Mouse (Mus musculus) embryonic stem cell, embryonic (primary cell): ENCODE results near the gene 2010111I01Rik.

Experiments used
- CTCF ChIA-PET, 4 experiments: fragments of 300-600 bp in 2 of 4; fragments of 350-600 bp in 2 of 4; sonication (Branson Sonifier 250); formaldehyde crosslinking; loops; one replicate each; lab custom pipeline; 2022; ENCODE audit warnings: inconsistent platforms in 2 of 4; lab: Charles Lee
- POLR2A ChIA-PET, 4 experiments: fragments of 300-600 bp in 2 of 4; fragments of 350-600 bp in 2 of 4; sonication (Branson Sonifier 250); formaldehyde crosslinking; loops; one replicate each; lab custom pipeline; 2022; ENCODE audit warnings: antibody characterized with exemption in 4 of 4, inconsistent platforms in 1 of 4; lab: Charles Lee

2010111I01Rik gene

DNA sequence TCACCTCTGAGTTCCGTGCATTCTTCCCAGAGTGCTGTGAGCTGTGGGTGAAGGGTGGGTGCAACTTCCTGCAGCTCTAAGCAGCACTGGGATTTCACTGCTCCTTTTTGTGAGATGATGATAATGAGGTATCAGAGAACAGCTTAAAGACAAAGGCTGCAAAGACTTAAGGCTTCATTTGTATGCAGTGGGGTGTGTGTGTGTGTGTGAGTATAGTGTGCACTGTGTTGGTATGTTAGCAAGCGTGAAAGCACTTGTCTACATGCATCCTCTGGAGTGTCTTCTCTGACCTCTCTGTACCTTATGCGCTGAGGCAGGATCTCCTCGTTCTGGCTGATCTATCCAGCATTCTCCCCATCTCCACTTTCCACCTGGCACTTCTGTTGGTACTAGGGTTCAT, 221.5 kb downstream of the 2010111I01Rik start:
- CTCF ChIA-PET: interaction anchor here in 3 of 4 experiments (0.5 to 0.7 kb wide), 3 partner anchors 76 to 1064 kb away, joined by 3 to 6 read pairs (median 4); no protein-coding TSS in a partner anchor
- POLR2A ChIA-PET: interaction anchor here in 2 of 4 experiments (0.6 to 1.4 kb wide), 7 partner anchors 10 to 380 kb away, joined by 3 to 8 read pairs (median 3); no protein-coding TSS in a partner anchor

DNA sequence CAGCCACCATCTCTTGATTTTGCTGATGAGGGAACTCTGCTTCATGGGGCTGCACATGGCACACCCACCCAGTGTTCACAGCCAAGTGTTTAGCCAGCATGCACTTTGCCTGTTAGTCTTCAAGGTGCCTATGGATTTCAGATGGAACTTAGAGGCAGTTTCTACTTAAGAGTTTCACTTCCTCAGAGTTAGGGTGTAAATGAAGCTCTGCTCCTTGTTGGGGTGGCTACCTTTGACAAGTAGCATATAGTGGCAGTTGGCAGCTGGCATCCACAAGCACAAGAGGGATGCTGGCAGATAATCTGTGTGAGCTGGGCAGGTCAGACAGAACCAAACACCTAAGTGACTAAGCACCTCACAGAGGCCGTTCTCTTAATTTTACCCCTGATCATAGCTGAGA, 221.9 kb downstream of the 2010111I01Rik start:
- POLR2A ChIA-PET: interaction anchor here in 2 of 4 experiments (0.6 to 1.4 kb wide), 8 partner anchors 10 to 379 kb away, joined by 3 to 8 read pairs (median 4); no protein-coding TSS in a partner anchor

DNA sequence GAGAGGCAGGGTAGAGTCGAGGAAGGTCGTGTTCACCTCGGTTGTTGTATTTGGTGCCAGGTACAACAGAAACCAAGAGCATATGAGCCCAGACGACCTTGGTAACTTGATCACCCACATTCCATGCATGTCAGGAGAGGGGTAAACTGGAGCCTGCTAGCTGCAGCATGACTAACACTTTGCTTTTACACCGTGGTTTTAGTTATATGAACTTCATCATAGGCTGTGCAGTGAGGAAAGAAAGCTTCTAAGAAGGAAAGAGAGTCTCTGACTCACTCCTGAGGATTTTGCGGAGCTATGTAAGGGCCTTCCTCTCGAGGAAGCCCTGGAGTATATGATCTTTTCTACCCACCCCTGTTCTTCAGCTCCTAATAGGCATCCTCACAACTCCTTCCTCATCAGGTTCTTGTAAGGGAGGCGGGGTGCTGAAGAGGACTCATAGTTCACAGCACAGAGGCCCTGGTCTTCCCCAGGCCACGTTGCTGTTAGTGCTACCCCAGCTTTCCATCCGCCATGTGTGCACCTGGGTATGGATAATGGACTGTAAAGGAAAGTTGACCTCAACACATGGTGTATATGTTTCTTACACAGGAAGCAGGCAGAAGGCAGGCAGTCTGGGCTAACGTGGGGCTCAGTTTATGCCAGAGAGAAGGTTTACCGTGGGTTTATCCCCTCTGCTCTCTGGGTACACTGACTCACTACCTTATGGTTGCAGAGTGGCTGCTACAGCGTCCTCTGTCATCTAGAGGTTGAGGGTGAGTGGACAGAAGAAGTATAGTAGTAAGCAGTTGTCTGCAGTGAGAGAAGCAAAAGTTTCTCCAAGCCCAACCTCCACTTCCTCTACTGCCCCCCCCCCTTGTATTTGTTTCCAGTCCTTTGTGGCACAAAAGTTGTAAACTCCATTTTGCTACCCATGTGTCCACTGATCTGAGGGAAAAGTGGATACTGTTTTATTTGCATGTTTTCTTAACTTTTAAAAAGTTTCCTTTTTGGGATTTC, 222.8 kb downstream of the 2010111I01Rik start:
- POLR2A ChIA-PET: interaction anchor here in 2 of 4 experiments (0.6 to 1.4 kb wide), 11 partner anchors 9 to 538 kb away, joined by 3 to 9 read pairs (median 4); no protein-coding TSS in a partner anchor

More for the DNA sequence above, 221.9 kb downstream of the 2010111I01Rik start:
- CTCF ChIA-PET: interaction anchor here in 2 of 4 experiments (0.5 to 1.1 kb wide), 3 partner anchors 76 to 1064 kb away, joined by 3 to 6 read pairs (median 4); no protein-coding TSS in a partner anchor

DNA sequence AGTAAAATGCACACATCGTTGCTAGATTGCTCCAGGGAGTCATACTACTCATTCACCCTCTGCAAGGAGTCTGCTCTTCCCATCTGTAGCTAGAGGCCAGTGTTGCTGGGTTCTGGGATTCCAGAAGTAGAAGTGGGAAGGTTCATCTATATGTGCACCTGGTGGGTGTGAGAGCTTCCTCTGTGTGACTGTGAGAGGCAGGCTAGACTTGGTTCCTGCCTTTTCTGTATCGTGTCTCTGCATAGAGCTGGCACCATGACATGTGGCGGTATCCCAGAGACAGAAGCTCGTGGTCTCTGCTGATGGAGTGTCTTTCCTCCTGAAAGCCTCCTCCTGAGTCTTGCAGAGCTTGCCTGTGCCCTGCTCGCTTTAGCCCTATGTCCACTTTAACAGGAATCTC, 223.6 kb downstream of the 2010111I01Rik start:
- POLR2A ChIA-PET: interaction anchor here in 2 of 4 experiments (0.6 to 1.4 kb wide), 5 partner anchors 13 to 537 kb away, joined by 3 to 9 read pairs (median 6); no protein-coding TSS in a partner anchor

More for the DNA sequence above, 222.8 kb downstream of the 2010111I01Rik start:
- CTCF ChIA-PET: interaction anchor here in 2 of 4 experiments (0.7 to 1.1 kb wide), 2 partner anchors 92 to 140 kb away, joined by 3 to 6 read pairs; no protein-coding TSS in a partner anchor

DNA sequence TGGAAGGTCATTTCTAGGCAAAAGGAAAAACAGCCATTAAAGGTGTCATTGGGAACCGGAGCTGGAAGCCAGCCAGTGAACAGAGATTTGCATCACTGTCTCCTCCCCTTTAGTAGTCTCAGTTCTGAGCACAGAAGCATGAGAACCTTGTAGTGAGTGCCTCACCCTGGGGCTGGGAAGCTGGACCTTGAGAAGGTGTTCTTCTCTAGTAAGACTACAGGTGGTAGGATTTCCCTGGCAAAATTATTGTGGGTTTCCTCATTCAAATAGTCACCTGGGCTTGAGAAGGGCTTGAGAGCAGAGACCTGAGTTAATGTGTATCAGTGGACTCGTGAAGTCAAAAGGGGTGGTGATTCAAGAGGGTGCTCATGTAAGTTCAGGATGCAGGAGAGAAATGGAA, 224.1 kb downstream of the 2010111I01Rik start:
- POLR2A ChIA-PET: interaction anchor here in 2 of 4 experiments (0.5 to 1.4 kb wide), 3 partner anchors 18 to 128 kb away, joined by 3 read pairs; no protein-coding TSS in a partner anchor

More for the DNA sequence above, 223.6 kb downstream of the 2010111I01Rik start:
- CTCF ChIA-PET: interaction anchor here in 2 of 4 experiments (0.6 to 0.8 kb wide), 3 partner anchors 91 to 299 kb away, joined by 3 to 6 read pairs (median 3); no protein-coding TSS in a partner anchor

DNA sequence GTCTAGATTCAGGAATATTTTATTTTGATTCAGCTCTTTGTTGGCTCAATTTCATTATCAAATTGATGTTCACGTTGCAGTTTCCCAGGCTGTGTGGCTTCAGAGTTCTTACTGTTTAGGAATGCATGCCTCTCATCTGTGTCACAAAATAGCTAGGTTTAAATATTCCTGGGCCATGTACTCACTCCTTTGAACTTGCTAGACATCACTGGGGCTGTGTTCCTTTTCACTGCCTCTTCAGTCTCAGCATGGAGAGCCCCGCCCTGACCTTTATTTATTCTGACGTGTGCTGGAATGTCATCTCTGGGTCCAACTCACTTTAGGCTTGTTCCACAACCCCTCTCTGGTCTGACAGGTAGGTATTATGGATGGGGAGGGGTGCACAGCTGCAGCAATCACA, 228.7 kb downstream of the 2010111I01Rik start:
- CTCF ChIA-PET: no interaction called here

More for the DNA sequence above, 224.1 kb downstream of the 2010111I01Rik start:
- CTCF ChIA-PET: interaction anchor here in 2 of 4 experiments (0.6 to 0.8 kb wide), 2 partner anchors 147 to 299 kb away, joined by 3 read pairs; no protein-coding TSS in a partner anchor

DNA sequence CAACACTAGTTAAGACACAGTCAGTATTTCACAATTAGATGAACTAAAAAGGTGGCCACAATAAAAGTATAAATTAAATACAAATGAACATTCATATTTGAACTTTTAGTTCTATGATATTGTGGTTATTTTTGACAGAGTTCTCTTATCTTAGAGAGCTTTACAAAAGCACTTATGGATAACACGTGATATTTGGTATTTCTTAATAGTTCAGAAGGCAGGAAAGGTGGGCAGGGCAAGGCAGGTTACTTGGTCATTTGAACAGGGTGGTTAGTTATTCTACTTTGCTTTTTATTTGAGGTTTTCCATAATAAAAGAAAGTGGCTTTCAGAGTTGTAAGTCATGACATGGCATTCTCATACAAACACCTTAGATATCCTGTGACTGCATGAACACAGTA, 233.3 kb downstream of the 2010111I01Rik start:
- CTCF ChIA-PET: interaction anchor here in 1 of 4 experiments (0.7 kb wide), 1 partner anchor 137 kb away, joined by 3 read pairs; no protein-coding TSS in a partner anchor
- POLR2A ChIA-PET: no interaction called here

More for the DNA sequence above, 228.7 kb downstream of the 2010111I01Rik start:
- POLR2A ChIA-PET: interaction anchor here in 1 of 4 experiments (0.6 to 1.3 kb wide), 6 partner anchors 9 to 80 kb away, joined by 3 to 4 read pairs (median 3); no protein-coding TSS in a partner anchor

DNA sequence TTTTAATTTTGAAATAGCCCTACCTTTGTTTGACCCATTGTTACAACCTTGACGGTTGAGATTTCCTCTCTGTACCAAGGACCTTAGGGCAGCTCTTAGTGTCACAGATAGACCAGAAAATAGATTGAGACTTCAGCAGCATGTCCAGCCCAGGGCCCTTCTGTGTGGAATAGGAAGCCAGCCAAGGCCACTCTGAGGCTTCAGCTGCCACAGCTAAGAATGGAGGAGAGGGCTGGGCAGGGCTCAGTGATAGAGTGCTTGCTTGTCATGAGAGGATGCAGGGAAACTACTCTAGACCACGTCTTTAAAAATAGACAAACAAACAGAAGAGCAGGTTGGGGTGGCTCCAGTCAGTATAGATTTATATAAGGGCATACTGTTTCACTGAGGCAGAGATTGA, 234.9 kb downstream of the 2010111I01Rik start:
- CTCF ChIA-PET: no interaction called here
- POLR2A ChIA-PET: no interaction called here

DNA sequence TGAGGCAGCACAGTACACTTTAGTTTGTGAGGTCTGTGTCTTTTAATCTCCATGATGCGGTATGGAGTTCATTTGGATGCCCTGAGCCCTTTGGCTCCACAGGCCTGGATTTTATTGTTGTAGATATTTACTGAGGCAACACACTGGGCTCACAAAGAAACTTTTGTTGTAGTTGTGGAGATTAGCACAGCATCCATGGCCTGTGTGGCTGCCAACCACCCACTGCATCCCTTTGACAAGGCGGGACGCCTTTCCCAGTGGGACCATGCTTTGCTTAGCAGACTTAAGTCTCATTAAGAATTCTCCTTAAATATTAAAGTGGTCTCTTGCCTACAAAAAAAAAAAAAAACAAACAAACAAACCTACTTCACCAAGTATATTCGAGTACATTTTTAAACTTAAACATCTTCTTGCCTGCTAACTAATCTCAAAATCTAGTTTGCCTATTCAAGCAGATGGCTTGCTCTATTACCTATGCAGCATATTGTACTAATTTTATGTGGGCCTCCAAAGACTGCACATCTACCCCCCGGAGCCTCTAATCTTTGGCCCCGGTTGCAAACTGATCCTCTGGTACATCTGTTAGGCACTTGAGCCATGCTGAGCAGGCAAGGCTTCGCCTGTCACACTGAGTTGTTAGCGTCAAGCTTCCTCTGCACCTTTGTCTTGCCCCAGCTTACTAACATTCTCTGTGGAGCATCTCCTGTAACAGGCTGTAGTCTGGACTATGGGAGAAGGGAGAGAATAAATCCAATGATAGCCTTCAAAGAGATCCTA, 239.0 kb downstream of the 2010111I01Rik start:
- ChIA-PET CTCF (no interaction called here), POLR2A (no interaction called here)

DNA sequence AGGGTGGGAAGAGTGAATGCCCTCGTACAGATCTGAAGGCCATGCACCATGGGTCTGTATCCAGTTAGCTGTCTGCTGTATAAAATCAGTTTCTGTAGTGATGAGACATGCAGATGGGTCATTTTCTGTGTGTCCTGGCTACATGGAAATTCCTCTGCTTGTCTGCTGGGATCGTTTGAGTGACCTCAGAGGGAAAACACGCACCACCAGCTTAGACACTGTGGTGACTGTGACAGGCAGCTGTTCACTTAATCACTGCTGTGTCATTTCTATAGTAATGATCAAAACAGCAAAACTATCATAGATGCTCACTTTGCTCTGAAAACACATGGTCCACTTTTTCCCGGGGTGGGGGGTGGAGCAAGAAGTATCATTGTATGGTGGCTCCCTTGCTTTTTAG, 241.1 kb downstream of the 2010111I01Rik start:
- POLR2A ChIA-PET: interaction anchor here in 2 of 4 experiments (0.6 to 1.1 kb wide), 4 partner anchors 21 to 99 kb away, joined by 3 to 5 read pairs (median 4); no protein-coding TSS in a partner anchor
- CTCF ChIA-PET: no interaction called here

DNA sequence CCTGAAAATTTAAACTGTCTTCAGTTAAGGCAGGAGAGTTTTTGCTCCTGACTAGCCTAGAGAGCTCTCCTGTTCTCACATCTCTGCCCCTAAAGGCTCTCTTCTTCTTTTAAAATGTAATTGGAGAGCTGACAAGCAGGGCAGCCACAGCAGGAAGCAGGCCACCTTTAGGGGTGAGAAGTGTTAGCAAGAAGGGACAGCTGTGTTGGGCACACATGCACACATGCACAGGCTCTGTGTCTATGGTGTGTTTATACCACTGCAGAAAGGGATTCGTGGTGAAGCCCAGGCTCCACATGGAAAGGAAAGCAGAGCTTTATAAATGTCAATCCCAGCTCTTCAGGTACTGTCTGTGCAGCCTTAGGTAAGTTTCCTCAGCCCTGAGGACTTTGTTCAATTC, 241.7 kb downstream of the 2010111I01Rik start:
- POLR2A ChIA-PET: interaction anchor here in 1 of 4 experiments (1.1 kb wide), 1 partner anchor 99 kb away, joined by 3 read pairs; no protein-coding TSS in a partner anchor
- CTCF ChIA-PET: interaction anchor here in 1 of 4 experiments (1.2 kb wide), 1 partner anchor 287 kb away, joined by 3 read pairs; no protein-coding TSS in a partner anchor

DNA sequence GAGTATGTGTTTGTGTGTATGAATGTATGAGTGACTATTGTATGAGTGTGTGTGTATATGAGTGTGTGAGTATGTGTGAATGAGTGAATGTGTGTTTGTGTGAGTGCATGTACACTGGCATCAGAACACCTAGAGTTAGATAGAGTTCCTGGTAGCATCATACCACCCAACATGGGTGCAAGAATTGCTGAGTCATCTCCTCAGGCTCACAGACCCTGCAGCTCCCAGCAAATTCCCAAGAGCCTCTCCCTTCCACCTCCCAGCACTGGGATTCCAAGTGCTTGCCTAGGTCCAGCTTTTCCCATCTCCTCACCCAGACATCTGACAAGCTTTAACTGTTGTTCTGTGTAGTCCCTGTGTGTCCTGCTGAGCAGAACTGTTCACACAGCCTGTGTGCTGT, 251.8 kb downstream of the 2010111I01Rik start:
- ChIA-PET CTCF (no interaction called here), POLR2A (interaction anchor here in 1 of 4 experiments (0.7 to 1.0 kb wide), 2 partner anchors 15 to 686 kb away, joined by 3 to 4 read pairs; no protein-coding TSS in a partner anchor)

DNA sequence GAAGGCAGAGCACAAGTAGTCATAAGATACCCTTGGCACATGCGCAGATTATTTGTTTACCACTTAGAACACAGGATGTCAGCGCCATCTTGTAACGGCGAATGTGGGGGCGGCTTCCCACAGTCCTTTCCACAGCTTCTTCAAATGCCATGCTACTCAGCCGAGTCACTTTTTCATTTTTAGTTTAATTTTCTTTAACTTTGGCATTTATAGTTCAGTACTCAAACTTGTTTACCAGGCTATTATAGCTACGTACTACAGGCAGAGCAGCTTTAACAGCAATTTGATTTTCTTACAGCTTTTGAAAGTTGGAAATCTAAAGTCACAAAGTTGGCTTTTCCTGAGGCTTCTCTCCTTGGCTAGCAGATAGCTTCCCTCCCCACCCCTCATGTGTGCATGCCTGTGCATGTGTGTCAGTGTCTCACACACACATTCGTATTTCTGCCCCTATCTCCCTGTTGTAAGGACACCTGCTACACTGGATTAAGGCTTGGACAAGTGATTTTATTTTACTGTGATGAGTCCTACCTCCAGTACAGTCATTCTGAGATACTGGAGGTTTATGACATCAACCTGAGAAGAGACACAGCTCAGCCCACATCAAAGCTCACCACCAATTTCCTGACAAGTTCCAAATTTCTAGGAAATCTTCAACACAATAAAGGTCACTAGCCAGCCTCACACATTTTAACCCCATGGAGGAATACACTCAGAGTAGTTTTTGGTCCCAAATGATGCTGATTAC, 258.5 kb downstream of the 2010111I01Rik start:
- ChIA-PET CTCF (no interaction called here), POLR2A (interaction anchor here in 2 of 4 experiments (0.5 to 0.6 kb wide), 2 partner anchors 10 to 16 kb away, joined by 3 read pairs; no protein-coding TSS in a partner anchor)

DNA sequence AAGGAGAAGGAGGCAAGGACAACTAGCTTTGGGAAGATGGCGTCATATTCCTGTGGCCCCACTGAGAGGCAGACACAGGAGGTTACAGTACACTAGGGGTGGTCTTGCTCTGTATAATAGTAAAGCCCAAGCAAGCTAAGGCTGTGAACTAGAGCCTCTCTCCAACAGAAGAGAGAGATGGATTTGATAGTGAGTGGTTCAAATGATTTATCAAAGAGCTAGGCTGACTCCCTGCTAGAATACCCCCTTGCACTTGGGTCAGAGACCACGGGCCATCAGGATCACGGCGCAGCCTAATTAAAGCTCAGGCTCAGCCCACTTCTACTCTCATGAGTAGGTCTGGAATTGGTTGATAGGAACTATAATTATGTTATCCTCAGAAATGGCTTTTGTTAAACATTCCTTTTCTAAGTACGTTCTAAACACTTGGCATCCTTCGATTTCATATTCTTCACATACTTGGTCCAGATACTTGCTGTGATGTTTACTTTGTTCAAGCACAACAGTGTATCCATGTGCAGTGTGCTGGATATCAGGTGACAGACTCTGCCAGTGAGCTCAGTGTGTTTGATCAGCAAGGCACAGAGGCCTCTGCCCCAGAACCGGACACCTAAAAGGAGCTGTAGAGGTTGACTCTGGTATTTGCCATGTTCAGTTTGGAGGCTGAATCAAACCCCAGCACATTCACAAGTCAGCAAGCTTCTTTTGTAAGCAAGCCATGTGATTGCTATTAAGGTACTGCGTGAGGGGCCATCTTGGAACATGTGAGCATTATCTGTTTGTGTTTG, 261.3 kb downstream of the 2010111I01Rik start:
- CTCF ChIA-PET: interaction anchor here in 1 of 4 experiments (0.7 kb wide), 1 partner anchor 107 kb away, joined by 3 read pairs; no protein-coding TSS in a partner anchor
- POLR2A ChIA-PET: interaction anchor here in 2 of 4 experiments (0.6 to 2.4 kb wide), 8 partner anchors 9 to 157 kb away, joined by 3 to 8 read pairs (median 4); no protein-coding TSS in a partner anchor

DNA sequence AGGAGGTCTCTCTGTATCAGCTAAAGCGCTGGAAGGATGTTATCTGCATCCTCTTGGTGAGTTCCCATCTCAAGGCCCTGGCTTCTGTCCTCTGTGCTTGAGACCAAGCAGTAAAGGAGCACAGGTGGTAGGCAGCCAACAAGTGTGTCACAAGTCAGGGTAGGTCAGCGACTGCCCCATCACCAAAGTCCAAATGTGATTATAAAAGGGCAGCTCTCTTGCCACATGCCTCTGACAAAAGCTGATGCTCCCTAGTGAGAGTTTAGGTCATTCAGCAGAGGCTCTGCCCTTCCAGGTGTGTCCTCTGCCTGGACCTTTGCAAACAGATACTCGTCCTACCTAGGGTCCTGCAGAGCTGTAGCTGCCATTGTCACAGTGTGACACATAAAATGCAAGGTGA, 263.1 kb downstream of the 2010111I01Rik start:
- ChIA-PET CTCF (no interaction called here), POLR2A (interaction anchor here in 1 of 4 experiments (0.8 kb wide), 1 partner anchor 20 kb away, joined by 4 read pairs; no protein-coding TSS in a partner anchor)
